Mouse (Mus musculus) lung, postnatal 36 days (tissue): ENCODE measurements at regions not wholly inside any gene's neighbourhood (a gene's known extent, or its start where the extent isn't known, plus 50 kb on each side); places are given as distances from the start of the nearest gene placed in this dataset.

Source experiments
- DNase-seq: peaks from one replicate; pipeline ENCODE4 v3.0.0; 2022; ENCODE audit warnings: mixed read lengths

- DNase-seq, result no peak
Measured at GRCm38 (mm10) chrX:49387439-49387838, 76.3 kb upstream of the Arhgap36 start.

GRCm38 (mm10) chrX:49377067-49377466 is 86.7 kb upstream of the Arhgap36 start:
- DNase-seq, result peak; percentile 45

- no peak for DNase-seq
Measured at GRCm38 (mm10) chrX:49370384-49370783, 82.3 kb upstream of the Enox2 start.

- no peak for DNase-seq
Measured at GRCm38 (mm10) chrX:49369404-49369803, 81.3 kb upstream of the Enox2 start.

GRCm38 (mm10) chrX:49346451-49346850 is 58.4 kb upstream of the Enox2 start:
- DNase-seq, result no peak
